Mouse (Mus musculus): ENCODE results near the gene Zfp74. TPM values are rescaled to one million over a fixed set of nuclear protein-coding genes. Genes with fewer than 3 reads are reported as not detected.

The Zfp74 gene
- polyA plus RNA-seq, 2 experiments from 2014 or later, result 4.8 to 5.2 TPM

DNA sequence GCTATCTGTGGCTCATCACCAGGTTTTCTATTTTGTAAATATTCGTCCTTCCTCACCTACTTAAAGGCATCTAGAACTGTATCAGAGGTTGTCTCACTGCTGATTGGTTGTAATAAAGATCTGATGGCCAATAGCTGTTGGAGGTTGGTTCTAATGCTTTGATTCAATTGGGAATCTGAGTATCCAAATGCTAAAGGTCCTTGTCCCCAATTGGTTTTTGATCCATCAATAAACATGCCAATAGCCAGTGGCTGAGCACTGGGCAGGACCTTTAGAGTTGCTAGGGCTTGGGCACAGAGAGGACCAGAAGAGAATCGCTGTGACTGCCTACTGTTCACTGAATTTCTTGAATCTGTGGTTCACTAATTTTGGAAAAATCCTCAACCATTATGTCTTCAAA, 10.2 kb downstream of the Zfp74 start:
- no peak for ATAC-seq

DNA sequence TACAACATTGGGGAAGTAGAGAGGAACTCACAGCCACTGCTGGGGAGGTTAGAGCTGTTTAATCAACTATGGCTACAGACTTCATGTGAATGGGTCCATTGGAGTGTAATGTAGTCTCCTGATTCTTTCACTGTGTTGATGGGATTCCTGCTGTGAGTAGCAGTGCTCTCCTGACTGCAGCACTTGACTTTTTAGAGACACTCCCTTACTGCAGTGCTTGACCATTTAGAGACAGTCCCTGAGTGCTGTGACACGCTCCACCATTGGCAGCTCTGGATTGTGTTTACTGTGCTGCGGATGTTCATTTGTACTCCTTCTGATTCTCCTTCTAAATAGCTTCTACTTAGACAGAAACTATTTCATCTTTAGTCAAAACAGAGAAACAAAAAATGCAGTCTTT, 11.1 kb downstream of the Zfp74 start:
- no peak for ATAC-seq

DNA sequence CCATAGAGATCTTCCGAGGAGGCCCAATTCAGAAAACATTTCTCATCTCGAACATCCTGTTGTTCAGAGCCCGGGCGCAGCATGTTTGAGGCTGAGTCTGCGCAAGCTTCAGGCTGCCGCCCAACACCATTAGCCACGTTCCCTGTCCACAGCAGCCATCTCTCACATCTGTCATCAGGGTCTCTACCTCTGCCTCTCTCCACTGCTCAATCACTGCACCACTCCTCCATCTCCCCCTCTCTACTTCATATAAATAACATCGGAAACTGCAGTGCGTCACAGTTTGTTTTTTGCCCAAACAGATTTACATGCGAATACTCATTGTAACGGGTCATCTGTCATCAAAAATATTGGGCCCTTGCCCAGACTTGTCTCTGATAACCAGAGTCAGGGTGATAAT, 12.9 kb downstream of the Zfp74 start:
- ATAC-seq, result no peak

DNA sequence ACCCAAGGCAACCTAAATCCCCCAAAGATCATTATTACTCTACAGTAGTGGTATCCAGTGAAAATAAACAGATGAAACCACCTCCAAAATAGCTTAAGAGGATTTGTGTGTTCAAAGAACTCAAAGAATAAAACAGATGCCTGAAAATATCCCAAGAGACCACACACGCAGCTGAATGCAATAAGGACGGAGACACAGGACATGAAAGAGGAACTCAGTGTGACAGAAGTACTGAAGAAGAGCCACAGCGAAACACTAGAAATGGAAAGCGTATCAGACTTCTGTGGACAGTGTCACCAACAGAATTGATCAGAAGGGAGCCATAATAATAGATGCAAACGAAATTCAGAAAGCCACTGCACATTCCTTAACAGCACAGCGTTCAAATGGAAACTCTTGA, 15.0 kb downstream of the Zfp74 start:
- no peak for ATAC-seq

DNA sequence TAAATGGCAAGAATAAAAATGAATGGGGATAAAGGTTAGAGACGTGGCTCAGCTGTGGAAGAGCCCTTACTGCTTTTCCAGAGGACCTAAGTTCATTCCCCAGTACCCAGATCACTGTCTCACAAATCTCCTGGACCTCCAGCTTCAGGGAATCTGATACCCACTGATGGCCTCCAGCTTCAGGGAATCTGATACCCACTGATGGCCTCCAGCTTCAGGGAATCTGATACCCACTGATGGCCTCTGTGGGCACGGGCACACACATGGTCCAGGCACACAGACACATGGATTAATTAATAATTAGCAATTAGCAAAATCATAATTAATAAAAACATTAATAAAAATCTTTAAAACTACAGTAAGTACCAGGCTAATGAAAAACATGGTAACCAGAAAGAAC, 31.1 kb downstream of the Zfp74 start:
- no peak for ATAC-seq

DNA sequence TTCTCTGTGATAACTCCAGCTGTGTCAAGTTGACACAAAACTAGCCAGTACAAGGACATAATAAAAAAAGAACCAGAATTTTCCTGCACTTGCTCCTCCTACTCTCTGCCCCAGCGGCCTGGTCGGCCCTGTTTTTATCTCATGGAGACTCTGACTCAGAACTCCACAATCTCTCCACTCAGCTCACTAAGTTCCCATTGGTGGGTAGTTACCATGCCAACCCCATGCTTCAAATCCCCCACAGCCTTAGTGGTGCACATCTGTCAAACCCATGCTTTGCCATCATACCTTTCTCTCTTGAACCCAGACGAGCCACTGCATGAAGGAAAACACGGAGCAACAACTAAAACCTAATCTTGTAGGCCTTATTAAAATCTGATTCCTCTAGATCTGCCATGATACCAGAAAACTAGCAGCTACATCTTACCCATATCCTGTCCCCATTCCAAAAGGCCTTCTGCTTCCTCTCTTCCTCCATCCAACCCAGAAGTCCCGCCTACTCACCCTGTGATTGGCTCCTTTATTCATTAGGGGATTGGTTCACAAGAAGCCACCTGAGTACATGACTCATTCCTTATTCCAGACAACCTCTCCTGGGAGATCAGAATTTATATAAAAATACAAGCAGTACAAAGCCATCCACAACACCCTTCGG, 32.3 kb downstream of the Zfp74 start:
- no peak for ATAC-seq

DNA sequence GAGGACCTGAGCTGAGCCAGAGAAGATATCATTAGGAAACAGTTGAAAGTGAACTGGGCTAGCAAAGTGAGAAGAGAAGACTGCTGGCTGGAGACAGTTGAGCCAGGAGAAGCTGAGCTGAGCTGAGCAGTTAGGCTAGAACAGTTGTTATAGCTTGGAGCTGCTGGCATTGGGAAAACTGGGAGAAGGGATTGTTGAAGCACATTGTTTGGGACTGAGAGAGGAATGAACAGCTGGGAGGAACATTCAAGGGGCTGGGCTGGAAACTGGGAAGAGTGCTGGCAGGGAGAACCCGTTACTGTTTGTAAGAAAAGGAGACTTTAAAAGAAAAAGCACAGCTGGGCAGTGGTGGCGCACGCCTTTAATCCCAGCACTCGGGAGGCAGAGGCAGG, 35.8 kb downstream of the Zfp74 start:
- no peak for ATAC-seq

DNA sequence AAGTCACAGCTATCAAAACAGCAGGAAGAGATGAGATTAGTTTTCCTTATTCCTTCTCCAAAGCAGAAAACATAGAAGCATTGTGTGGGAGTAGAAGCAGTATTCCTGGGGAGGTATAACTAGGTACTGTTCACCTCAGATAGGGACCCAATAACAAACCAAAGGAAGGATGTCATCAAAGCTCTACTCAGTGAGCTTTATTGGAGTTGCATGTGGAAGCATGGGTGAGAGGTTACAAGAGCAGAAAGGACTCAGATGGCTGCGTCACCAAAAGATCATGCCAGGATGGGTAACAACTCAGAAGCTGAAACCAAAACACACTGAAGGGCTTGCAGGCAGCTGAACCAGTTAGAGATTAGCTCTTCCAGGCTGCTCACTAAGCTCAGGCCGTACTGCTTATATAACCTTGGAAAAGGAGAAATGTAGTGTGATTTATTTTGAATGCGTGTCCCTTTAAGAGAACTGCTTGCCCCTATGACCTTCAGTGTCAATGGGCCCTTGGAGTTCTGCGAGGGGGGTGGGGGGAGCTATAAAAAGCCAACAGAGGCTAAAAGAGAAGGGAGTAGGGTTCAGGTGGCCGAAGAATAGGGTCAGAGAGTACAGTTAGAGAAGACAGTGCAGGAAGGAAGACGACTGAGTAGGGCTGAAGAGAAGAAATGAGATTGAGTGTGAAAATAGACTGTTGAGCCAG, 36.4 kb downstream of the Zfp74 start:
- ATAC-seq, result no peak

DNA sequence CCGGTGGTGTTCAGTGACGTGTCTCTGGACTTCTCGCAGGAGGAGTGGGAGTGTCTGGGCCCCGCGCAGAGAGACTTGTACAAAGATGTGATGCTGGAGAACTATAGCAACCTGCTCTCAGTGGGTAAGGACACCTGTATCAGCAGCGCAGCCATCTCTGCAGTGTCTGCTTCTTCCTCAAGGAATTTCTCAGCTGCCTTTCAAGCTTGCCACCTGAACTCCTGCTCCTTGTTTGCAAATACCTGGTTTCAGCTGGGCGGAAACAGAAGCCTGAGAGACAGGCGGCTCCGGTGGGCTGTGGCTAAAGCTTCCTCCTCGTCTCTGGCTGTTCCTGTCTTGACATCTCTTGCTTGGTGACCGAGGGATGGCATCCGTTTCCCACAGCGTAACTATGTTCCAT, 41.7 kb downstream of the Zfp74 start:
- ATAC-seq, result no peak

DNA sequence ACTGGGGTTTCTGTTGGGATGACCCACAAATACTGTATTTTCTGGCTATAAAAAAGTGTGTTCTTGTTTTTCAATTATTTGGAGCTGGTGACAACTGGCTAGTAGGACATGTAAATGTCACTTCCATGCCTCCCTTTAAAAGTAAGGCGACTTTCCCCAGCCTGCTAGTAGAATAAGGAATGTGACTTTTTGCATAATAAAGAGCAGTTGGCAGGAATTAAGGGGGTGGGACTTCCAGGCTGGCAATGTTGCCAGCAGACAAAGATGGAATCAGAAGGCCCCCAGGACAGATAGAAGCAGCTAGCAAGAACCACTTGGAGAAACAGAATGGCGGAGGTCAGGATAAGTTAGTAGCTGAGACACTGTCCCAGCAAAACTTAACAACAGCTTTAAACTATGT, 43.6 kb downstream of the Zfp74 start:
- no peak for ATAC-seq

DNA sequence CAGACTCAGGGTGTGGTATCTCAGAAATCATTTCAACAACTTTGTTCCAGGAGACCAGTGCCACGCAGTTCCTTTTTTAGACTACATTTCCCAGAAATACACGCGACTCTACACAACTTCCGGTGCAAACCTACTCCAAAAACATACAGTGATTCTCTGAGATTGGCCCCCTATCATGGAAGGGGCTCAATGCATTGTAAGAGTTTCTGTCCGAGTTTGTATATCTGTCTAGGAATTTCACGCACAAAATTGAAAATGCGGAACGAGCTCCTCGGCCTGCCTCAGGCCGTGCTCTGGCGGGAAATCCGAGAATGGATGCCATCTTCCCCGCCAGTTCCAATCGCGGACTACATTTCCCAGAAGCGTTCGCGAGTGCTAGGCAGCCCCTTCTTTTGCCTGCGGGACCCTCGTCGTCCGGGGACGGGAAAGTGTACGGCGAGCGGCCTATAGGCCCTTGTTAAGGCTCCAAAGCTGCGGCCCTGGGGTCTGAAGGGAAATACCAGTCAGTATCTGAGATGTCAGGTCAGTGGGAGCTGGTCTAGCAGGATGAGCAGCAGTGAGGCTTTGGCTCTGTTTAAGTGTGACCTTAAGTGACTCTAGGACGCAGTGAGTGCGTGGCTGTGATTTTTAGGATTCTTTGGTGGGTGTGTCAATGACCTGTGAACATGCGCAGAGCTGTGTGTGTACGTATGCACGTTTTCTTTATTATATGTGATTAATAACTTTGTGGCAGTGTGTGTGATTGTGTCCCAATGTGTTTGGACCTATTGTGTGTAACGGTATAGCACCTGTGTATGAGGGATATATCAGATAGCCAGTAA, 45.5 kb downstream of the Zfp74 start, which contains the start of gene Zfp383:
Gene Zfp383 (plus strand): TSS at position 94 of the 821 bp plus-strand sequence.
- ATAC-seq, result peak; percentile 72

DNA sequence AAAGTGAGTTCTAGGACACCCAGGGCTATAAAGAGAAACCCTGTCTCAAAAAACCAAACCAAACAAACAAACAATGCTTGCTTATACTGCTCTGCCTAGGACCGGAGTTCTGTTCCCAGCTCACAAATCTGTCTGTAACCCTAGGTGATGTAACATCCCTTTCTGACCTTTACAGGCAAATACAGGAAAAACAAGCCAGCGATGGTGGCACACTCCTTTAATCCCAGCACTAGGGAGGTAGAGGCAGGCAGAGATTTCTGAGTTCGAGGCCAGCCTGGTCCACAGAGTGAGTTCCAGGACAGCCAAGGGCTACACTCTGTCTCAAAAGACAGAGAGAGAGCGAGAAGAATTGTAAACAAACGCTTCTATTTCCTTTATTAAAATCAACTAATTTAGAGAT, 46.7 kb downstream of the Zfp74 start:
- no peak for ATAC-seq

DNA sequence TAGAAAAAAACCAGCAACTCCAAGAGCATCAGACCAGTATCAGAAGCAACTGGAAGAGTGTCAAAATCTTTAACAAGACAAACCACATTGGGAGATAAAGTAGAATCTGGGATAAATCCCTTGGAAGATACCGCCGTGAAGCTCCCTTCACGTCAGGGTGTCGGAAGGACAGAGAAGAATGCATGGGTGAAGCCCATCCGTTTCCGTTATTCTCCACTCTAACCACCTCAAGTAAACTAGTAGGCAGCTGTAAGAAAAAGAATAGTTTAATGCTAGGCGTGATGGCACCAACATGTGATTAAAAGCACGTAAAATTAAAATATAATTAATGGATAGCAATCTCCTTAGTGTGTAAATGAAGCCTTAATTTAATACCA, 47.2 kb downstream of the Zfp74 start:
- no peak for ATAC-seq

DNA sequence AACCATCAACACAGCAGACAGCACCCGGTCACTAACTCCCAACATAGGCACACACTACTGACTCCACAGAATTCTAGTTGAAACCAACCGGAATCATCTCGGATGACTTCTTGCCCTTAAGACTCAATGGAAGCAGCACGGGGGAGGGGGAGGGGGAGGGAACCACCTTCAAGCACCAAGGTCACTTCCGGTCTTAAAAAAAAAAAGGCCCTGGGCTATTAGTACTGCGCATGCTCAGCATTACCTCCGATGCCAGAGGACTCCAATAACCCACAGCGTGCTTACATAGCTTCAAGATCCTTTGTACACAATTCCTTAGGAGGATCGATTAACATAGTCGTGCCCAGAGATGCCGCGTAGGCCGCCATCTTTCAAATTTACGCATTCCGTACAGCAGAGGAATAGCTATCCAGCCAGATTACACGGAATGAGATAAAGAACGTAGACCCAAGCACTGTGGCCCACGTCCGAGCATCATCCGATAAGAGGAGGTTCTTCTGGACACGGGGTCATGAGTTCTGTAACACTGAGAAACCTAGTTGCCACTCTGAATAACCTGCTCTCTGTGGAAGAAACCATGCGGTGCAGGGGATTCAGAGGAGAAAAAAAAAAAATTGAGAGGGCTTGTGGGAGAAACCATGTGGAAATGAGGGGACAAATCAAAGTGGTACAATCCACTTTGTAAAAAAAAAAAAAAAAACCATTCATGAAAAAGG, 47.8 kb downstream of the Zfp74 start, which contains the start of gene Zfp27:
Gene Zfp27 (minus strand): TSS at position 607 of the 716 bp plus-strand sequence.
- peak; percentile 69 for ATAC-seq

DNA sequence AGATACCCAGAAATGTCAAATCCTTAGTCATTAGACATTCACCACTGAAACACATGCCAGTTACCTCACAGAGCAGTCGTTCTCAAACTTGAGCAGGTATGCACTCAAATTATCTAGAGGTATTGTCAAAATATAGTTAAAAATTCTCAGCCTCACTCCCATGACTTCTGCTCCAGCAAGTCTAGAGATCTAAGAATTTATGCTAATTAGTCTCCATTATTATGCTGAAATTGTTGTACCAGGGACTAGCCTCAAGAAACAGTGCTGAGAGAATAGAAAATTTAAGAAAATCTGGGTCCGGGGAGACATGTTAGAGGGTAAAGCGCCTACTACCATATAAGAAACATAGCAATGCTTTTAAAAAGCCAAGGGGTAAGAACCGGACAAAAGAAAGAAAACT, 49.8 kb downstream of the Zfp74 start:
- no peak for ATAC-seq

DNA sequence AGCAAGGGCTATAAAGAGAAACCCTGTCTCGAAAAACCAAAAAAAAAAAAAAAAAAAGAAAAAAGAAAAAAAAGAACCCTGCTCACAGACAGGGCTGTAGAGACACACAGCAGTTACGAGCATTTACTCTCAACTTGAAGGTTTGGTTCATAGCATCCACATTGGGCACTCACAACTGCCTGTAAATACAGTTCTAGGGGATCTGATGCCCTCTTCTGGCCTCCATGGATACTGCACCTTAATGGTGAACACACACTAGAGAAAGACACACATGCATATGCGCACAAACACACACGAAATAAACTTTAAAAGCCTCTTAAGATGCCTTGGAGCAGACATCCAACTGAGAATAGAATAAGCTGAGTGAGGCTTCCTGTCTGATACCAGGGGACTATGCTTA, 55.5 kb downstream of the Zfp74 start:
- ATAC-seq, result no peak

DNA sequence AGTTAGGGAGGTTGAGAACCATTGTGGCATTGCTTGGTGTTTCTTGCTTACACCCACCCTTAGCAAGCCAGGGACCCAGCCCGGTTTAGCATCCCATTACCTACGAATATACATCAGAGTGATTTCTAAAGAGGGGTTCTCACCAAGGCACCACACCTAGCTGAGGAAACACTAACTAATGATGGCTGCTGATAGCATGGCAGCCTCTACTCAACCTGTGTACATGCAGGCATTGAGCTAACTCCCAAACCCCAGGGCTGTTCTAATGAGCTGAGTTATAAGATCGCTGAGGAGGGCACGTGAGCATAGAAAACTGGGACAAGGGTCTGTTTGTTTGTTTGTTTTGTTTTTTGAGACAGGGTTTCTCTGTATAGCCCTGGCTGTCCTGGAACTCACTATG, 61.1 kb downstream of the Zfp74 start:
- no peak for ATAC-seq

DNA sequence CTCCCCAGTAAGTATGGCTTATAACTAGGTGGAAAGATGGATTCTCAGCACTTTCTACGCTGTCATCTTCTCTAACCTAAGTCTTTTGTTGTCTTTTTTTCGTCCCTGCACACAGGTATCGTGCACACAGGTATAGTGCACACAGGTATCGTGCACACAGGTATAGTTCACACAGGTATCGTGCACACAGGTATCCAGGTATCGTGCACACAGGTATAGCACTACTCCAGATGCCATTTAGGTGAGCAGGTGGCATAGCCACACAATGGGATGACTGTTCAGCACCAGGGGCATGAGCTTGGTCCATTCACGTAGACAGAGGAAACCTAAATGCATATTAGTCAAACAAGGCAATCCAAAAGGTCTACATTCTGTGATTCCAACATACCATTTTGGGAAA, 63.4 kb downstream of the Zfp74 start:
- ATAC-seq, result no peak

DNA sequence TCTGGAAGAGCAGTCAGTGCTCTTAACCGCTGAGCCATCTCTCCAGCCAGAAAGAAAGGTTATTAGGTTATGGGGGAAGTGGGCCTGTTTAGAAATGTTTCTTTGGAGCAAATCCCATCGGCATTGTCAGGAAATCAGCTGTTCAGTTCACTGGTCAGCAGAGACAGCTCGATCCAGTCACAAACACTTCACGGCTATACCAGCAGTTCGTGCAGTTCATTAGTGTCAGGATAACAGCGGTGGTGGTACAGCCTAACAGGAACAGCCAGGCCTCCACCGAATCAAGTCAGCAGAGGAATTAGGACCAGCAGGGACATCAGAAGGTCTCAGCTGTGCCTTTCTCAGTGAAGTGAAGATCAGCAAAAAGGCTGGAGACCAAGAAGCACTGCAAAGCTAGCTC, 73.0 kb downstream of the Zfp74 start:
- ATAC-seq, result no peak
